Mouse (Mus musculus) regulatory T cell (primary cell): ENCODE measurements around the gene Fam72a.

Source experiments
- in situ Hi-C: fragments of 300-600 bp; cut with MboI, MseI; formaldehyde crosslinking; loops from one replicate; pipeline ENCODE4 v1.15.1; 2025; ENCODE audit warnings: high pct_unique_total_duplicates

Fam72a gene

GRCm38 (mm10) chr1:131578943-131579680 lies 51.4 kb downstream of the Fam72a start:
- in situ Hi-C loops: no loop called here

DNA sequence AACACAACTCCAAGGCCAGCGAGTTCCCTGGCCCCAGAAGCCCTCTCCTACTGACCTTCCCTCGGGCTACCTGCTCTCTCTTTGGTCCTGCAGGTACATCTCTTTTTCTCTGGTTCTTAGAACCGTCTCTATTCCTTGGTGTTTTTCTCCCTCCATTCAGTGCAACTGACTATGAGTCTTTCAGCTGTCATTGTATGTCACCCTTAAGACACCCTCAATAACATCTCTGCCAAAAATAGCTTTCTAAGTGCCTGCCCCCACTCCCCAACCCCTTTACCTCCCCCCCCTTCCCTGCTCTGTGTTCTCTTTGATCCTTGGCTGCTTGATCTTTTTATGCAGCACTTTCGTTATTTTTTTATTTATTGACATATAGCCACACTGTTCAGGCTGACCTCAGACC lies 52.7 kb downstream of the Fam72a start:
- in situ Hi-C loops: no loop called here

GRCm38 (mm10) chr1:131583598-131583997 lies 55.9 kb downstream of the Fam72a start:
- in situ Hi-C loops: no loop called here

GRCm38 (mm10) chr1:131586836-131587235 lies 59.1 kb downstream of the Fam72a start:
- in situ Hi-C loops: no loop called here
